Mouse (Mus musculus) adipocyte (in vitro differentiated cells): ENCODE measurements around the gene Dync2li1.

Source experiments
- DNase-seq: peaks from one replicate; pipeline ENCODE4 v3.0.0-alpha.2; 2016; ENCODE audit warnings: low spot score

Dync2li1 gene

DNA sequence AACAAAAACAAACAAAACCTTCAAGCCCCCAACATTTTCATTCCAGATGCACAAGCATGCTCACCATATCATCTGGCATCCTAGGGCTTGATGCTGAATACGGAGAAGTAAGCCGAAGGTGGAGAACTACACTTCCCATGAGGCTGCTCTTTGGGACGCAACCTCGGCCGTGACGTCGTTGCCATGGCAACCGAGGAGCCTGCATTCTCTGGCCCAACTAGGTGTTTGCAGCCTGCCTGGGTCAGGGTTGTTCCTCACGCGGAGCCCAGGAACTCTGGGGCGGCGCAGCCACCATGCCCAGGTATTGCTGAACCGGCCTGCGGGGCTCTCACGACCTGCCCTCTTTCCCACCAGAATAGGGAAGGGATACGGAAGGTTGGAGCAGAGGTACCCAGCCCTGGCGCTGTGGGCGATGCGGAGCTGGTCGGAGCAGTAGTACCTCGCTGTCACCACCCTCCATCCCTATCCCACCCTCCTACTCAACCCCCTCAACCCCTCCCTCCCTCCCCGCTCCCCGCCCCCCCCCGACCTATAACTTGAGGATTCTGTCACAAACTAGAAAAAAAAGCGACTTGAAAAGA lies at the start of gene Dync2li1:
Gene Dync2li1 (plus strand): TSS at position 221 of the 581 bp plus-strand sequence.
- peak; percentile 95 for DNase-seq

DNA sequence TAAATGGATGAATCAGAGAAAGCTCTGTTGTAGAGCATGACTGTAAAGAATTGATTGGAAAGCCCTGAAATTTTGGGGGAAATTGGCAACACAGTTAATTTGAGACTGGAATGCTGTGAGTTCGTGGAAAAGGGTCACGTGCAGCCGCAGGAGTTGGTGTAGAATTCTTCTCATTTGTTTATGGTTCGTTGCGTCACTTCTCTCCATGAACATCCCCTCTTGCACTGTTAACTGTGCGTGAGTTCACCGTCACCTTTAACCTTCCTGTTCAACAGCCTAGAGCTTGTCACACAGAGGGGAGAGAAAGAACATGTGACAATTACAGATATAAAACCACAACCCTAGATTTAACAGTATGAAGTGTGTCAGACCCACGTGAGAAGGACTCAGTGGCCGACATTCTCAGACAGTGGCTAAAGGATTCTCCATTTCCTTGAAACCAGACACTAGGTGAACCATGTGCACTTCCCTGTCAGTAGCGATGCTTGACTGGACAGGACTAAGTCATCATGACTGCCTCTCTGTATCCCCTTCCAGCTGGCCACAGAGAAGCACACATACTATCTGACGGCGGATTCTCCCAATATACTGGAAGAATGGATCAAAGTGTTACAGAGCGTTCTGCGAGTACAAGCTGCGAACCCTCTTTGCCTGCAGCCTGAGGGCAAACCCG lies 49.5 kb upstream of the Dync2li1 start:
- no peak for DNase-seq

DNA sequence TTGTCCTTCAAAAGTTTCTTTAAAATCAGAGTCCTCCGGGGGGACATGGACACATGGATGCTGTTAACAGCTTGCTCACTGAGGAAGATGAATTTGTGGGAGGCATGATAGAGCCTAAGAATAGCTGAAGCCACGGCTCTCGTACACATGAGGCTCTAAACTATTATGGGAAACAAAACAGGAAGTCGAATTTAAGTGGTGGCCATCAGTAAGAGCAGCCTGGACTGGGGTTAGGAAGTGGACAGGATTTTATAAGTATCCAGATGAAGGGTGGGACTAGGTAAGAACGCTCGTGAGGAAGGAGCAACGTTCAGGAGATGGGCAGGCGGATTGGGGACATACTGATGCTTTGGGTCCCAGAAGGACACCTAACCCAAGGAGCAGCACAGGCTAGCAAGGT lies 47.0 kb upstream of the Dync2li1 start:
- DNase-seq: no peak

DNA sequence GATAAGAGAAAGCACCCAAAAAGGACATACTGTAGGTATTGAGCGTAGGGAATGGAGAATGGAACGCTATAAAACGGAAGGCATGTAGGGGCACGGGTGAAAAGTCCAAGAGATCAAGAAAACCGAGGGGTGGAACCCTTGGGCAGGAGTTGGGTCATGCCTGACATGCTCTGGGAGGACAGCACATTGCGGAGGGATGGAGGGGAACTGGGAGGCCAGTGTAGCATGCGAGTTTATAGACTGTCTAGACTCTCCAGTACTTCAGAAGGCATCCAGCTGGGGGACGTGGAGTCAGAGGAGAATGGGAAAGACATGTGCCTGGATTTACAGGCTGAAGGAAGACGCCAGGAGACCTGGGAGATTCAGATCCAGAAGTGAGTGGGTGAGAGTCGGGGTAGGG lies 46.5 kb upstream of the Dync2li1 start:
- no peak for DNase-seq

DNA sequence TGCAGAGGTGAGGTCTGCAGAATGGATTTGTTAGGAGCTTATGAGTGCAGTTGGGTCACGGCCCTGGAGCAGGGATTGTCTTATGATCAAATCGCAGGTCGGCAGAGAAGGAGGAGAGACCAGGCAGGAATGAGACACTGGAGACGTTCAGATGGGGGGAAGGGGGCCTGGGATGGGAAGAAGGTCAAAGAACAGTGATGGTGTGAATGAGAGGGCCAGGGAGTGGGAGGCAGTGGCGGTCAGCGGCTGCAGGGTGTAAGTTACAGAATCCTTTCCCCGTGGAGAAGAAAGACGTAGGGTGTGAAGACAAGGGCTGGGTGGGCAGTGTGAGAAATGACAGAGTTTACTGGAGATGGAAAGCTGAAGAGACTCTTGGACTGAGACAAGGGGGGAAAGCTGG lies 45.5 kb upstream of the Dync2li1 start:
- DNase-seq: no peak

DNA sequence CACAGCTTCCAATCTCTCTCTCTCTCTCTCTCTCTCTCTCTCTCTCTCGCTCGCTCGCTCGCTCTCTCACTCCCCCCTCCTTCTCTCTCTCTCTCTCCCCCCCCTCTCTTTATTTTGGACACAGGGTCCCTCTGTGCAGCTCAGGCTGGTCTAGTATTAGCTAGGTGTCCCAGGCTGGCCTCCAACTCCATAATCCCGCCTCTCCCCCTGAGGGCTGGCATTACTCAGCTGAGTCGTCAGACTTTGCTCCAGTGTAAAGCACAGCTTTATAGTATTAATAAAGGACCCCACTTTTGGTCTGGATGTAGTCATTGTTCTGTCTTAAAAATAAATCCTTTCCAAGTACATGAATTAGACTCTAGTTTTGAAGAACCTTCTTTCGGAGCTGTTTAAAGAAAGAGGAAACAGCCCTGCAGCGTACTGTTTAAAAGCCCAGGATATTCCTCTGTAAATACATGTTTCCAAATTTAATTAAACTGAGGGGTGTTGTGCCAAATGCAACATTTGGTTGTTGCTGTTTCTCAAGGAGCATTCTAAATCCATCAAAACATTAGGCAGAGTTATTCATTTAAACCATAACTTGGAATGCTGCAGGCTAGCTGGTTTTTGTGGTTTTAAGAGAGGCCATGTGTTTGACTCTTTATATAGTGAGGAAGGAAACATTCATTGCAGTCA lies 44.4 kb upstream of the Dync2li1 start:
- DNase-seq: no peak

DNA sequence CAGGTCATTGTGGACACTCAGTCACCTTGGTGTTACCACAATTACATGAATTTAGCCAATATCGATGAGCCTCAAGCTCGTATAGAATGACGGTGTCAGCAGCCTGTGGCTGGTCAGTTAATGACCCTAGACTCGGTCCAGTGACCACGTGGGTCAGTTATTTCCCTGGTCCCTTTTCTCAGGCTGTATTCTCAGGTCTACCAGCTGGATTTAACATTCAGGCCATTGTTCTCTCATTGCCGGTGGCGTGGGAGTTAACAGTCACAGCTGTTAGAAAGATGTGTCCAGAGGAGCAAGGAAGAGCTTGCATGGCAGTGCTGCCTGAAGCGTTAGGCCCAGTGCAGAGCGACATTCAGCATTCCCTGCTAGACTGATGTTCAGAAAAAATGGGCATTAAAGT lies 42.2 kb upstream of the Dync2li1 start:
- no peak for DNase-seq

DNA sequence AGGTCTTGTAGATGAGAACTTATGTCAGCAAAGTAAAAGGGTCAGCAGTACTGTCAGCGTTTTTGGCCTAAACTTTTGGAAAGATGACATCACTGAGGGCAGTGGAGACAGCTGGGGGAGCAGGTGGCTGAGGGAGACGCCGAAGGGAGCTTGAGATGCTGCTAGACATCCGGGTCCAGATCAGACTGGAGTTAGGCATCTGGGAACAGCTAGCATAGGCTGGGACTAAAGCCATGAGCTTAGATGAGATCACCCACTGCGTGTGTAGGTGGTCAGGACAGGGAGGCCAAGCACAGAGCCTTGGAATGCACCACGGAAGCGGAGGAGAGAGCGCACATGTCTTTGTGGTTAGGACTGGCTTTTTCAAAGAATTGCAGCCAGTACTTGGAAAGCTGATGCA lies 41.2 kb upstream of the Dync2li1 start:
- no peak for DNase-seq

DNA sequence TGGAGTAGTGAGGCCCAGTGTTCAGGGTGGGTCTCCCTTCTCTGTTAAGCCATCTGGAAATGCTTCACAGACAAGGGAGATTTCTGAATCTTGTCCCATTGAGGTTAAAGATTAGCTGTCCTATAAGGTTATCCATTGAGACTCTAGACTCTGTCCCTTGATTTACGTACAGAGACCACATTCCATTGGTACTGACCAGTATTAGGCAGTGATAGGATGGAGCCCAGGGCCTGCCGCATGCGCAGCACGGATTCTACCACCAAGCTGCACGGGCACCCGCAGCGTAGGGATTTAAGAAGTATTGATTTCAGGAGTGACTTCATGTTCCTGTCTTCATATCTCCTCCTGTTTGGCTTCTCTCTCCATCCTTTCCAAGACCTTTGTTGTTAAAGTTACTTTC lies 36.2 kb upstream of the Dync2li1 start:
- no peak for DNase-seq

DNA sequence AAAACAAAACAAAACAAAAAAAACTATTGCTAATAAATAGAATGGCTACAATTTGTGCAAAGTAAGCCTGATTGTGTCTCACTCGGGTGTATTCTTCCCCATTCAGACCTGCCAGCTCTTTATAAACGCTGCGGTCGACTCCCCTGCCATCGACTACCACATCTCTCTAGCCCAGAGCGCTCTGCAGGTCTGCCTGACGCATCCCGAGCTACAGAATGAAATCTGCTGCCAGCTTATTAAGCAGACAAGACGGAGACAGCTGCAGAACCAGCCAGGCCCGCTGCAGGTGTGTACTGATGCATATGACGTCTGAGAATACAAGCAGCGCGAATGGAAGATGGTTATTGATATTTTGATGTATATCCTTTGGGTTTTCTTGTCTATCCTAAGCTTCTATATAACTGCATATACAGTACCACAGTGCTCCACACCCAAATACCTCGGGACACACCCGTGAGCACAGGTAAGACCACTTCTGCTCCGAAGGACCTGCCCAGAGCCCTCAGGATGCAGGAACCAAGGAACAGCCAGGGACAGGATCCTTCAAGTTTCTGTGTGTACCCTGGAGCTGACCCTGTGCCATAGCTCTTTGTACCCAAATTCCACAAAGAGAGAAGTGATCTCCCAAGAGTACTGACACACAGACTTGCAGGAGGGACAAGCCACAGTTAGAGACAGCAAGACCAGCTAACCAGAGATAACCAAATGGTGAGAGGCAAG lies 34.7 kb upstream of the Dync2li1 start:
- DNase-seq: no peak

DNA sequence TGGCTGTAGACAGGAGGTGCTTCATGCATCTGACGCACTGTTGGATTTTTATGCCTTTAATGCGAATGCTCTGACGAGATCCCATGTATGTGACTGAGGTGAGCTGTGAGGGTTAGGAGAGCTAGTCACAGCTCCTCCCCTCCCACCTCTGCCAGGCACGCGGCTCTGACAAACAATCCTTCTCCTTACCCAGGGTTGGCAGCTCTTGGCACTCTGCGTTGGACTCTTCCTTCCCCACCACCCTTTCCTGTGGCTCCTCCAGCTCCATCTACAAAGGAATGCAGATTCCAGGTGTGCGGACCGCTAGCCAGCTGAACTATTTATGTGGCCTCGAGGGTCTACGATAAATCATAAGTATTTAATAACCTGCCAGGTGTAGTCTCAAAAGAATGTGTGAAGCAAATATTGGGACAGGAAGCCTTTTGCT lies 30.3 kb upstream of the Dync2li1 start:
- DNase-seq: no peak

DNA sequence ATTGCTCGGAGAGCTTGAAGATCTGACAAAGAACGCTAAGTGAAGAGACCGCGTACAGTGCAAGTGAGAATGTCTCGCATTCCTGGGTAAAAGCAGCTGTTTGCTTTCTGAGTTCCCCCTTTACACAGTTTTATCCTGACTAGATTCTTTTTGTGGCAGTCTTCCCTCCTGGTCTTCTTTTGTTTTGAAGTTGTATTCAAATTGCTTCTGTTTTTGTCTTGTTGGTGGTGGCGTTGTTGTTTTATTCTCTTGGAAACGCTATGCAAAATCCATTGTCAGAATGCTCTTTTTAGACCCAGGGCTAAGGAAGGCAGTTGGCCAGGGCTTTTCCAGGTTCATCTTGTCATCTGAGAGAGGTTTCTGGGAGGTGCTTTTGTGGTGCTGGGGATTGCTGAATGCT lies 29.8 kb upstream of the Dync2li1 start:
- DNase-seq: no peak

DNA sequence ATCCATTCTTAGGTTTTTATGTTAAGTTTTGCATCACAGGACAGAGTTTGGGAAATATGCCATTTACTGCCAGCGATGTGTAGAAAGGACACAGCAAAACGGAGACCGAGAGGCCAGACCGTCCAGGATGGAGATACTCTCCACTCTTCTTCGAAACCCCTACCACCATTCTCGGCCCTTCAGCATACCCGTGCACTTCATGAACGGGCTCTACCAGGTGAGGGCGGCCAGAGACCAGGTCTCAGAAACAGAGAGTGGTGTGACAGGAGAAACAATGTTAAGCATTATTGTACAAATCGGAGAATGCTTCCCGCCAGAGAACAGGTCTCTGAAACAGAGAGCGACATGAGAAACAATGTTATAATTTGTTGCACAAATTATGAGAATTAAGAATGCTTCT lies 28.4 kb upstream of the Dync2li1 start:
- no peak for DNase-seq

DNA sequence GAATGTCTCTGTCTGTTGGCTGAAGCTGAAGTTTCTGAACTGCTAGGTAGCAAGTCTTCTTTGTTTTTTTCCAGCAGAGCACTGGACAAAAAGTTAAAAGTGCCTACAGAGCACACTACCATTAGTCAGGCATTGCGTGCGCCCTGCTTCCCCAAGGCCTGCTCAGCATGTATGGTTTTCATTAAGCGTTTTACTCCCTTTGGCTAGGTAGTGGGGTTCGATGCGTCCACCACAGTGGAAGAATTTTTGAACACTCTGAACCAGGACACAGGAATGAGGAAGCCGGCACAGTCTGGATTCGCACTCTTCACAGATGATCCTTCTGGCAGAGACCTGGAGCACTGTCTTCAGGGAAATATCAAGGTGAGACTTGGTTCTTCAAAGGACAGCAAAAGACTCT lies 27.4 kb upstream of the Dync2li1 start:
- DNase-seq: no peak

DNA sequence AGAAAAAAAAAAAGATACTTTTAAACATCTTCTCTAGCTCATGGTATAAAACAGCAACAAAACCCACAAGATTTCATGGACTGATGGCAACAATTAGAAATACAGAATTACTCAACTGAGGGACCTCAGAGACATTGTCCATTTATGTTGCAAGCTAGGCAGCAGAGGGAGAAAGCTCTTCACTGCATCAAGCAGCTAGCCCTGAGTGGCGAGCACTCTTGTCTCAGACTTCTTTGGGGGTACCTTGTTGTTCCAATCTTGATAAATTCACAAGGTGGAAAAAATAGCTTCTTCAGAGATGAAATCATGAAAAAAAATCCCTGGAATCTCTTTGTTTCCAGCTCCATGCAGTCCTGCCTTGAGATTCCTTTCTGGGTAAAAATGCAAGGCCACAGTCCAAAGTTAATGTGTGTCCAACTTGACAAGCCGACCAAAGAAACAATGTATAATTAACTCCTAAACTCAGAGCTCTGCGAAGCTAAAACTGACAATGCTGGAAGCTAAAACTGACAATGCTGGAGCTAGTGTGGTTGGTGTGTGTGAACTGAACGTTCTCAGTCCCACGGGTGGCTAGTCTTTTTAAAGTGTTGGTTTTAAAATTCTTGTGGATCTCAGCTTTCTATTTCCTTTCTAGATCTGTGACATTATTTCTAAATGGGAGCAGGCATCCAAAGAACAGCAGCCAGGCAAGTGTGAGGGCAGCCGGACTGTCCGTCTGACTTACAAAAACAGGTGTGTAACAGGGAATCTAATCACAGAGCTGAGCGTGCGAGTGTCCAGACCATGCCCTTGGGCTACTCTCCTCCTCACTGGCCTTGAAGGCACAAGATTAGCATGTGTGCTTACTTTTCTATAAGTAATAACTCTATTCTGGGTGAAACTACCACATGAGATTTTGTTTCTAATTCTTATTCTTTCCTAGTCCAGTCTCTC lies 26.0 kb upstream of the Dync2li1 start:
- peak; percentile 31 for DNase-seq

DNA sequence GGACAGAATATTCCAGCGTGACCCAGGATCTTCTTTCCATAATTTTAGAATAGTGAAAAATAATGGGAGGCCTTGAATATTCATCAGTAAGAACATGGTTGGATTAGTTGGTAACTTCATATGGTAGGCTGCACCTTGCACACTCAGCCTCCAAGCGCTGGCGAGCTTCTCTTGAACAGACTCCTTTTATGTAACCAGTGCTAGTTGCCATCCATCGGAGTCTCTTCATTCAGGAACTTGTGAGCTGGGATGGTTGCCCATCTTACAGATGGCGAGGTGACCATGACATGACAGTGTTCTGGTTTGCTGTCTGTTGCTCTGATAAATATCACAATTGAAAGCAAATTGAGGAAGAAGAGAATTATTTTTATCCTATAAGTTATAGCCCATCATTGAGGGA lies 24.5 kb upstream of the Dync2li1 start:
- DNase-seq: no peak

DNA sequence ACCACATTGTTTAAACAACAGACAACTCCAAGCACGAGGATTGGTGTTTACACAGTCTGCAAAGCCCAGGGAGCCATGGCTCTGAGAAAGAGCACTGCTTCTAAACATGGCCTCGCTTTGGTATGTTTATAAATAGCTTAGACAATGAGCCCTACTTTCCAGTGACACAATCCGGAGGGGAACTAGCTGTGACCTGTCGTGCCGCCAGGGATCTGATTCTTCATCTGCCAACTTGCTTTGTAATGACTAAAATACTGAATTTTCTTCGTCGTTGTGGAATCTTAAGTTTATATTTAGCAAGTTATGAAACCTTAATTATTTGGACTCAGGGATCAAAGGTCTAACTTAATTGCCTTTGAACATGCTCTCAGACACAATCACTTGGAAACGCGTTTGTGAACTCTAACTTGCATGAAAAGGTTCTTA lies 23.1 kb upstream of the Dync2li1 start:
- DNase-seq: peak; percentile 48

DNA sequence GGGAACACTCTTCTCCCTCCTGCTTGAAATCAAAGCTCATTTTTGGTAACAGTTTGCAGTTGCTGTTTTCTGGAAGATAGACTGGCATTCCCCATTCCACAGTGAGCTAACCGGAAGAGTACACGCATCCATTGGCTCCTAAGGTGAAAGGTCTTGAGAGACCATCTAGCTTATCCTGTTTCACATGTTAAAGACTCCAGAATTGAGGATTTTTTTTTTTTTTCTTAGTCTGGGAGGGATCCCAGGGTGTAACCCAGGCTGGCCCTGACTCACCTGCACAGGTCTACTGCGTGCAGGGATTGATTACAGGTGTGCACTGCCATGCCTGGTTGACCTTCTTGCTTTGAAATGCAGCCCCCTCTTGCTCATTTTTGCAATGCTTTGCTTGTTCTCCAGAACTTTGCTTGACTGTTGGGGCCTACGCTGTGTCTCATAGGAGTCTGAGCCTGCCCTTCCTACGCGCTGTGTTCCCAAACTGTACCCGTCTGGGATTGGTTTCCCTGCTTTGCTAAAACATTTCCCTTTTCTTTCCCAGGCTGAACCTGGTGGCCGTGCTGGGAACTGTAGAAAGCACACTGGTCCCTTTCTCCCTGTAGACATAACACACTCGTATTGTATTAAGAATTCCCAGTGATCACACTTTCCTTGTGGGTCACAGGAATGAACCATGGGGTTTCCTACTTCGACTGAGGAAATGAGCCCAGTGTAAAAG lies 22.4 kb upstream of the Dync2li1 start:
- DNase-seq: no peak

DNA sequence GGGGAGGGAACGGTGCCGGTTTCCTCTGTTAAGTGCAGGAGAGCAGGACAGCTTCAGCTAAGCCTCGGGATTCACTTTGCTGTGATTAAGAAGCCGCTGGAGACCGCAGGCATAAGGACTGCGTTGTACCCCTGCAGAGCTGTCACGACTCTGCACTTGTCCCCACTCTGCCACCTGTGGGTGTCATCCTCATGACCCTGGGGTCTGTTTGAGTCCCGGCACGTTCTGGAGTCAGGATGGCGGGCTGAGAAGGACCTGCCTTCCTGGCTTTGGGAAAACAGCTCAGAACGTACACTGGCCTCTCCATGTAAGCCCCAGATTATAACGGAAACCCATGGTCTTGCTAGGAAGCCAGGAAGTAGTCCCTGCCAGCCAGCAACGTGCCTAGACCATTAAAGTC lies 19.3 kb upstream of the Dync2li1 start:
- DNase-seq: no peak

DNA sequence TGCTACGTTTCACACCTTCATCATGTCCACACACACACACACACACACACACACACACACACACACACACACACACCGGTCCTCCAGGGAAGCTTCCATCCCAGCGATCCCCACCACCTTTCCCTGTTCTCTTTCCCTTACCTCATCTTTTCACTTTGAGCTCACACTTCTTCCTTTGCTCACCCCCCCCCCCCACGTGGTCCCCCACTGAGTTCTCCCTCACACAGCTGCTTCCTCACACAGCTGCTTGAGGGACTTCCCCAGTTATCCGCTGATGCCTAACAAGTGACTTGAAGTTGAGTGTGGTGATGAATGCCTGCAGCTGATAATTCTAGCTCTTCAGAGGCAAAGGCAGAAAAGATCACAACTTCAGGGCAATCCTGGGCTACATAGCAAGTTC lies 18.7 kb upstream of the Dync2li1 start:
- no peak for DNase-seq

DNA sequence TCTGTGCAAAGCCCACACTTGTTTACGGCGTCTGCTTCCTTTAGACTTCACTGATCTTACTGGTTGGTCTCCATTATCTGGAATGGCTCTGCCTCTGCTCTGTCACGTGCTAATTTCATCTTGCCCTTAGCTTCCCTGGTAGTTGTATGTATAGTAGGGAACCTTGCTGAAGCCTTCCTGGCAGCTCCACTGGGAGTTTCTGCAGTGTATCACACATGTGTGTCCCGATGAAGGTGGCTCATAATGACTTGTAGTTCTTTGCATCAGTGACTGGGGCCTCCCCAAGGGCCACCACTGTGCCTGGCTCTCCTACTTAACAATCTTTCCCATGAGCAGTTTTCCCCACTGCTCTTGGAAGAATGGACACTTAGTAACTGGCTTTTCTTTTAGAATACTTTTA lies 17.7 kb upstream of the Dync2li1 start:
- no peak for DNase-seq
